8 mouse cellular contexts compared by ENCODE assay signal in genomic region chr15:77882797-77883696, GRCm38 (mm10). TPM values are rescaled to one million over a fixed set of nuclear protein-coding genes. Genes with fewer than 3 reads are reported as not detected.
DNase-seq lines count a peak whose midpoint lies in the region; ATAC-seq and TF ChIP-seq lines count a peak whose summit lies in the region.

No protein-coding gene starts in this region.

- 12% methylated on average over 16 of the region's 17 CpGs for WGBS in forebrain, embryonic 10.5 days
- 13% methylated on average over 16 of the region's 17 CpGs for WGBS in forebrain, postnatal 0 days
- WGBS in liver, embryonic 13.5 days (ENCODE audit: insufficient replicate concordance): 35% methylated on average over 16 of the region's 17 CpGs

- H3K27me3 ChIP-seq in forebrain, embryonic 10.5 days (ENCODE audit: poor library complexity, severe bottlenecking): no peaks in the 10 kb centered on the region
- H3K27me3 ChIP-seq in forebrain, postnatal 0 days (ENCODE audit: insufficient read depth, low read length): no peaks in the 10 kb centered on the region
- H3K27me3 ChIP-seq in liver, embryonic 13.5 days: no peaks in the 10 kb centered on the region; the same call in 1 of the 2 replicates

- no peak overlapping the region for H3K9ac ChIP-seq in forebrain, postnatal 0 days
- peak overlapping the region; percentile 13; the same call in 1 of the 2 replicates for H3K9ac ChIP-seq in liver, embryonic 13.5 days

- no peak overlapping the region for H3K4me2 ChIP-seq in forebrain, postnatal 0 days (ENCODE audit: low read depth)
- H3K4me2 ChIP-seq in liver, embryonic 13.5 days: peak overlapping the region; percentile 32; the same call in 1 of the 2 replicates

- H3K4me3 ChIP-seq in forebrain, embryonic 10.5 days: peak overlapping the region; percentile 14; the same call in 1 of the 2 replicates
- H3K4me3 ChIP-seq in forebrain, postnatal 0 days (ENCODE audit: low read depth, low read length): no peak overlapping the region
- no peak overlapping the region for H3K4me3 ChIP-seq in liver, embryonic 13.5 days (replicated peaks)

- no peaks in the 10 kb centered on the region for H3K9me3 ChIP-seq in forebrain, embryonic 10.5 days
- H3K9me3 ChIP-seq in forebrain, postnatal 0 days (ENCODE audit: low read length): no peaks in the 10 kb centered on the region
- H3K9me3 ChIP-seq in liver, embryonic 13.5 days (replicated peaks): no peaks in the 10 kb centered on the region

- no peak for ATAC-seq in forebrain, postnatal 0 days
- no peak for ATAC-seq in liver, embryonic 13.5 days (ENCODE audit: low read depth)
- no peak for ATAC-seq in inflammation-experienced regulatory T-cells, adult 6 months

- intact Hi-C loops in left cerebral cortex, postnatal 4 days (cut with DNase I): no loop called here

- peaks cover 31% of the 10 kb centered on the region for H3K4me1 ChIP-seq in forebrain, embryonic 10.5 days
- no peaks in the 10 kb centered on the region for H3K4me1 ChIP-seq in forebrain, postnatal 0 days (ENCODE audit: insufficient read depth)
- H3K4me1 ChIP-seq in liver, embryonic 13.5 days (replicated peaks): peaks cover 56% of the 10 kb centered on the region

- peak; percentile 45 for DNase-seq in forebrain, embryonic 10.5 days (ENCODE audit: extremely low spot score, low spot score)
- no peak for DNase-seq in forebrain, postnatal 0 days
- DNase-seq in MN1 (ENCODE audit: low spot score): peak; percentile 40
- peak; percentile 60 for DNase-seq in heart, postnatal 4 days
- DNase-seq in liver, embryonic 13.5 days: no peak
- peak; percentile 90 for DNase-seq in yolk sac, embryonic 10.5 days (ENCODE audit: low spot score)
- no peak for DNase-seq in left cerebral cortex, postnatal 4 days

- H3K27ac ChIP-seq in forebrain, embryonic 10.5 days: peak overlapping the region; percentile 86
- no peak overlapping the region for H3K27ac ChIP-seq in forebrain, postnatal 0 days (ENCODE audit: low read depth, low read length)
- H3K27ac ChIP-seq in liver, embryonic 13.5 days: peak overlapping the region; percentile 61

- no peaks in the 10 kb centered on the region for H3K36me3 ChIP-seq in forebrain, embryonic 10.5 days (replicated peaks)
- H3K36me3 ChIP-seq in forebrain, postnatal 0 days (ENCODE audit: insufficient read depth): no peaks in the 10 kb centered on the region
- H3K36me3 ChIP-seq in liver, embryonic 13.5 days: no peaks in the 10 kb centered on the region

- no peak for TF ChIP-seq CTCF in forebrain, postnatal 0 days (IDR thresholded peaks at IDR 0.05; ENCODE audit: low read depth)

RNA-seq across cellular contexts. Expression of gene Myh9, which starts 41.1 kb away (rescaled TPM):
- polyA plus RNA-seq in forebrain, embryonic 10.5 days (2016; fragmentation: Nextera tagmentation; extraction: Ambion mirVana): 35.6 and 36.8 TPM in 2 replicates
- 26.4 and 35.2 TPM in 2 replicates for total RNA-seq in forebrain, postnatal 0 days (2014; rRNA removed)
- 5.8 and 7.2 TPM in 2 replicates for polyA plus RNA-seq in forebrain, postnatal 0 days (2015; fragmentation: Nextera tagmentation; extraction: Ambion mirVana)
- 100 to 1,000 TPM; 219 to 228 TPM for total RNA-seq in heart, postnatal 4 days (2021)
- polyA plus RNA-seq in liver, embryonic 13.5 days (2015; fragmentation: Nextera tagmentation; extraction: Ambion mirVana): 18.3 and 22.2 TPM in 2 replicates
- total RNA-seq in left cerebral cortex, postnatal 4 days (2021): 10 to 100 TPM; 59.5 to 63.4 TPM
- polyA plus RNA-seq in inflammation-experienced regulatory T-cells, adult 6 months (2017; shearing (Covaris generic)): 100 to 1,000 TPM; 218 to 293 (median 259) TPM

RNA-seq across cellular contexts. Expression of gene Txn2, which starts 45.8 kb away (rescaled TPM):
- 288 and 291 TPM in 2 replicates for polyA plus RNA-seq in forebrain, embryonic 10.5 days (2016; fragmentation: Nextera tagmentation; extraction: Ambion mirVana)
- 35.8 and 36.5 TPM in 2 replicates for total RNA-seq in forebrain, postnatal 0 days (2014; rRNA removed)
- polyA plus RNA-seq in forebrain, postnatal 0 days (2015; fragmentation: Nextera tagmentation; extraction: Ambion mirVana): 200 and 227 TPM in 2 replicates
- 100 to 1,000 TPM; 192 to 198 TPM for total RNA-seq in heart, postnatal 4 days (2021)
- 235 and 238 TPM in 2 replicates for polyA plus RNA-seq in liver, embryonic 13.5 days (2015; fragmentation: Nextera tagmentation; extraction: Ambion mirVana)
- total RNA-seq in left cerebral cortex, postnatal 4 days (2021): 10 to 100 TPM; 91.0 to 92.4 TPM
- polyA plus RNA-seq in inflammation-experienced regulatory T-cells, adult 6 months (2017; shearing (Covaris generic)): 100 to 1,000 TPM; 178 to 243 (median 221) TPM

Comparison
In these comparisons a context has a peak if more than half of its experiments do, and no peak if none do; other contexts are left out.
1. DNase-seq: peak in forebrain, embryonic 10.5 days (single experiment), MN1 (single experiment), heart, postnatal 4 days (single experiment) and yolk sac, embryonic 10.5 days (single experiment); none in forebrain, postnatal 0 days (single experiment), liver, embryonic 13.5 days (single experiment) and left cerebral cortex, postnatal 4 days (single experiment).